Mouse (Mus musculus) layer of hippocampus, adult 6 months (tissue): ENCODE results near the gene Syap1. TPM values are rescaled to one million over a fixed set of nuclear protein-coding genes. Genes with fewer than 3 reads are reported as not detected.

Source experiments
- long read RNA-seq, 2 experiments: library from polyadenylated mRNA; unstranded; transcript quantifications; one replicate each; pipeline ENCODE4 v2.0.0; 2019 to 2020
- microRNA-seq: library from miRNA; unstranded; fragments of <30 nt; microRNA quantifications from one replicate; pipeline ENCODE4 v1.2.0, GENCODE M21; 2020
- polyA plus RNA-seq: library from polyadenylated mRNA; unstranded; fragments of <200 nt; fragmentation: Nextera tagmentation; gene quantifications from 2 replicates; pipeline ENCODE4 v1.2.3, GENCODE M21; 2021

Syap1 gene
- polyA plus RNA-seq: 16.3 and 18.1 TPM in 2 replicates
- long read RNA-seq, experiment 1, transcript Syap1-201 (9 exons, 2,087 nt): major isoform, 25 of 44 reads
- long read RNA-seq, experiment 1, partial matches to known transcripts: 12 of 44 reads
- long read RNA-seq, experiment 1, other reads (novel, unspliced or antisense): 7 of 44 reads
- long read RNA-seq, experiment 2, transcript Syap1-201 (9 exons, 2,087 nt): major isoform, 111 of 117 reads
- long read RNA-seq, experiment 2, partial matches to known transcripts: 3 of 117 reads
- long read RNA-seq, experiment 2, other reads (novel, unspliced or antisense): 3 of 117 reads

GRCm38 (mm10) chrX:162887931-162888511 is at the start of gene Syap1:
Syap1 (minus strand) TSS chrX:162888447.

GRCm38 (mm10) chrX:162900938-162901337 is 12.7 kb upstream of the Syap1 start, which contains the start of gene Ctps2:
Ctps2 (plus strand) TSS chrX:162901238.

GRCm38 (mm10) chrX:162829203-162829708 is 59.0 kb downstream of the Syap1 start, which contains the start of gene Txlng:
Txlng (minus strand) TSS chrX:162829454.

Small RNA genes within 50 kb of the gene (microRNA-seq; reads per million reads assigned to microRNA genes)
- not detected for gene Mir3473a

Other genes starting within 250 kb of the Syap1 start
- gene Reps2, start 244.8 kb downstream of the Syap1 start, polyA plus RNA-seq: 81.4 and 93.2 TPM in 2 replicates
- gene Rbbp7, start 128.0 kb downstream of the Syap1 start, polyA plus RNA-seq: 166 and 188 TPM in 2 replicates
- 10.4 and 10.8 TPM in 2 replicates for gene Txlng, start 59.0 kb downstream of the Syap1 start, polyA plus RNA-seq
- gene Ctps2, start 12.8 kb upstream of the Syap1 start, polyA plus RNA-seq: 23.5 and 28.5 TPM in 2 replicates
- gene S100g, start 76.2 kb upstream of the Syap1 start, polyA plus RNA-seq: not detected in 2 replicates